Mouse (Mus musculus) 3134 (cell line): ENCODE measurements around the gene Gm17545.

ENCODE experiments used
- DNase-seq: peaks from one replicate; pipeline ENCODE4 v3.0.0-alpha.2; 2011; ENCODE audit warnings: low spot score; ENCODE audit not compliant: insufficient read length; ENCODE audit errors: extremely low read depth

Gene Gm17545

DNA sequence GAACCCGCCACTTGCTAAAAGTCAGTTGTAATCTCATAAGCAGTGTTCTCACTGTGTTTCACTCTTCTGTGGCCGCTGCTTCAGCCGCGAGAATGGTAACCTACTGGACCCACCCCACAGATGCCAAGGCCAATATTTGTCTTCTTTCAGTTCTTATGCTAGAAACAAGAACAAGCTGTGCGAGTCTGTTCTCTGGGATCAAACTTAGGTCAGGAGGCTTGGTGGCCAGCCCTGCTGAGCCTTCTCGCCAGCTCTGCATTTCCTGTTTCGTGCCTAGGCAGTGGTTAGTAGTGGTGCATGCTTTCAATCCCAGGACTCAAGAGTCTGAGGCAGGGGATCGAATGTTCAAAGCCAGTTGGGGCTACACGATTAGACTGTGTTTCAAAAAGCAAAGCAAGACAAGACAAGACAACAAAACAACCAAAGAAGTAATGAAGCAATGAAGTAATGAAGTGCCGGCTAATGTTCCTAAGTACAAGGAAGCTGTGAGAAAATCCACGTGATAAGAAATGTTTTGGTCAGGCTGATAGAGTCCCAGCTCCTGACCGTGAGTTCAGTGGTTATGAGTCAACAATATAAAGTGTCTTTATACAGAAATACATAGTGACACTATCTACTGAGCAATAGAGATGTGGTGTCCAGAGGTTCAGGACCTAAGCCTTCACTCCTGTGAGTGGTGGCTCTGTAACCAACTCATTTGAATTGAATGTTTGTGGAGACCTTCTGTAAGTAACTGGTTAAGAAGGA, 30.6 kb downstream of the Gm17545 start:
- DNase-seq: no peak

GRCm38 (mm10) chr9:22486211-22486610, 32.1 kb downstream of the Gm17545 start:
- peak; percentile 55 for DNase-seq

DNA sequence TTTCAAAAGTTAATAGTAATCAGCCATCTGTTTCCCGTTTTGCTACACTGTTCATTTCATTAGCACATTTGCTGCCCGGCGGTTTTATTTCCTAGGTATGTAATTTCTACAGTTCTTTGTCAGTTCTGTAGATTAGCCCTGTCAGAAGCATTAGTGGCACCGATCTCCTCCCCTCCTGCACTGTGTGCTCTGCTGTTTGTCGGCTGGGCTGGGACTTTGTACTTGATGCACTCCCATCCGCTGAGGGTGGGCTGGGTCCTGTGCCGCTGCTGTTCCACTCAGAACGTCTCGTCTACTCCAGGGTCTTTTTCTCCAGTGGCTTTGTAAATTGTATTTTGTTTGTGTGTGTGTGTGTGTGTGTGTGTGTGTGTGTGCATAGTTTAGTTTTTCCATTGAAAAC, 34.9 kb downstream of the Gm17545 start:
- DNase-seq: no peak

DNA sequence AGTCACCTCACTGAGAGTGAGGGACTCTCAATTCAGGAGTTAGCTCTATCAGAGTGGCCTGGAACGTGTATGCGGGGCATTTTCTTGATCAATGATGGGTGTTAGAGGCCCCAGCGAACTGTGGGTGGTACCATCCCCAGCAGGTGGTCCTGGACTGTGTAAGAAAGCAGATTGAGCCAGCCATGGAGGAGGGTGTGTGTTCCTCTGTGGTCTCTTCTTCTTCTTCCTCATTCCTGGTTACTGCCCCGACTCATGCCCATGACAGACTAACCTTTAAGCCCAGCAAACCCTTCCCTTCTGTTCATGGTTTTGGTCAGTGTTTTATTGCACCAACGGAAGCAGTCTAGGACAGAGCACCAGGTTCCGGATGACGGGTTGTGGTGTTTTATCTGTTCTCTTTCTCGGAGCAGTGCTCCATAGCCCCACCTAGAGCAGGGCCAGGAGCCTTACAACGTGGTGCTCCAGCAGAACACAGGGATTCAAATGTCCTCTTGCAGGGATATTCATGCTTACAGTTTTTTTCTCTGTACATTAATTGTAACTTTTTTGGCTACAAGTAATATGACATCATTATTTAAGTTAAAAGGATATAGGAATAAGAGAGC, 40.2 kb downstream of the Gm17545 start:
- no peak for DNase-seq

GRCm38 (mm10) chr9:22495133-22495532, 41.0 kb downstream of the Gm17545 start:
- no peak for DNase-seq

- no peak for DNase-seq
These were observed 43.1 kb downstream of the Gm17545 start for GRCm38 (mm10) chr9:22497021-22497767.

GRCm38 (mm10) chr9:22502972-22503371, 48.9 kb downstream of the Gm17545 start:
- DNase-seq: no peak

GRCm38 (mm10) chr9:22503581-22503980, 49.5 kb downstream of the Gm17545 start:
- DNase-seq: no peak

DNA sequence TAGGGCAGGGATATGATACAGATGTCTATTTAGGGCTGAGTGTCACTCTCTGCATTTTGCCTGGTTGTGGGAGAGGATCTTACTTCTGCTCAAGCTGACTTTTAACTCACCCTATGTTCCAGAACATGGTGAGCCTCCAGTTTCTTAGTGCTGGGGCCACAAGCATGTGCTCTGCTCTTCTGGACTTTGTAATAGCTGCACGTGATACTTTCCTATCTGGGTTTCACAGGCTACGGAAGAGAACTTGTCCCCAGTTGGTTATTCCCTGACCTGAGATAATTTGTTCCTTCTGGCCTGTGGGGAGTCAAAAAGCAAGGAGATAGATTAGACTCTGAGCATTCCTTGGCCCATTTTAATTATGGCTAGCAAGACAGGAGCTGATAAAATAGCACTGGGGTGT, 51.5 kb downstream of the Gm17545 start:
- DNase-seq: no peak
